Mouse (Mus musculus): ENCODE measurements around the gene Nop56. TPM values are rescaled to one million over a fixed set of nuclear protein-coding genes. Genes with fewer than 3 reads are reported as not detected.

Nop56 gene
- polyA plus RNA-seq (2021; fragmentation: Nextera tagmentation), result 52.1 and 80.5 TPM in 2 replicates
- long read RNA-seq, experiment 1, transcript Nop56-218 (7 exons, 2,960 nt), result minor isoform, 11 of 482 reads
- long read RNA-seq, experiment 1, transcript Nop56-202 (12 exons, 1,877 nt), result major isoform, 206 of 482 reads
- long read RNA-seq, experiment 1, partial matches to known transcripts, result 141 of 482 reads
- long read RNA-seq, experiment 1, other reads (novel, unspliced or antisense), result 124 of 482 reads
- long read RNA-seq, experiment 2, transcript Nop56-202 (12 exons, 1,877 nt), result major isoform, 36 of 100 reads
- long read RNA-seq, experiment 2, partial matches to known transcripts, result 49 of 100 reads
- long read RNA-seq, experiment 2, other reads (novel, unspliced or antisense), result 15 of 100 reads

GRCm38 (mm10) chr2:130274149-130274861 is at the start of gene Nop56:
Nop56 (plus strand) TSS chr2:130274430.

GRCm38 (mm10) chr2:130283854-130284654 is 9.8 kb downstream of the Nop56 start, which contains the start of gene Idh3b:
Idh3b (minus strand) TSS chr2:130284547.

GRCm38 (mm10) chr2:130294936-130295277 is 20.7 kb downstream of the Nop56 start, which contains the start of gene Ebf4:
Ebf4 (plus strand) TSS chr2:130295169.

Other genes with a start within 250 kb of the Nop56 start
- 0.03 TPM in 1 of 2 replicates, not detected in the other for gene Tgm6, start 162.0 kb upstream of the Nop56 start, polyA plus RNA-seq (2021; fragmentation: Nextera tagmentation)
- 201 and 239 TPM in 2 replicates for gene Snrpb, start 95.0 kb upstream of the Nop56 start, polyA plus RNA-seq (2021; fragmentation: Nextera tagmentation)
- gene Tmc2, start 79.2 kb upstream of the Nop56 start, polyA plus RNA-seq (2021; fragmentation: Nextera tagmentation), result not detected in 2 replicates
- gene Idh3b, start 10.1 kb downstream of the Nop56 start, polyA plus RNA-seq (2021; fragmentation: Nextera tagmentation), result 379 and 452 TPM in 2 replicates
- gene Ebf4, start 20.7 kb downstream of the Nop56 start, polyA plus RNA-seq (2021; fragmentation: Nextera tagmentation), result 0.51 and 0.83 TPM in 2 replicates
- gene Cpxm1, start 123.1 kb downstream of the Nop56 start, polyA plus RNA-seq (2021; fragmentation: Nextera tagmentation), result 3.1 and 4.3 TPM in 2 replicates
- gene Gm28372, start 130.8 kb downstream of the Nop56 start, polyA plus RNA-seq (2021; fragmentation: Nextera tagmentation), result not detected in 2 replicates
- gene 1700020A23Rik, start 130.8 kb downstream of the Nop56 start, polyA plus RNA-seq (2021; fragmentation: Nextera tagmentation), result not detected in 2 replicates
- not detected in 2 replicates for gene Tmem239, start 132.0 kb downstream of the Nop56 start, polyA plus RNA-seq (2021; fragmentation: Nextera tagmentation)
- 33.3 and 46.6 TPM in 2 replicates for gene Vps16, start 149.9 kb downstream of the Nop56 start, polyA plus RNA-seq (2021; fragmentation: Nextera tagmentation)
- 7.8 and 9.5 TPM in 2 replicates for gene Pced1a, start 150.3 kb downstream of the Nop56 start, polyA plus RNA-seq (2021; fragmentation: Nextera tagmentation)
- gene Ptpra, start 175.8 kb downstream of the Nop56 start, polyA plus RNA-seq (2021; fragmentation: Nextera tagmentation), result 32.4 and 125 TPM in 2 replicates

Data from left cerebral cortex, adult 6 months (tissue).